Mouse (Mus musculus): Measurements from ENCODE around the gene Nme2. TPM values are rescaled to one million over a fixed set of nuclear protein-coding genes. Genes with fewer than 3 reads are reported as not detected.

Nme2 gene
- total and polyA plus RNA-seq, 3 experiments: 945 to 1,722 (median 1,555) TPM

DNA sequence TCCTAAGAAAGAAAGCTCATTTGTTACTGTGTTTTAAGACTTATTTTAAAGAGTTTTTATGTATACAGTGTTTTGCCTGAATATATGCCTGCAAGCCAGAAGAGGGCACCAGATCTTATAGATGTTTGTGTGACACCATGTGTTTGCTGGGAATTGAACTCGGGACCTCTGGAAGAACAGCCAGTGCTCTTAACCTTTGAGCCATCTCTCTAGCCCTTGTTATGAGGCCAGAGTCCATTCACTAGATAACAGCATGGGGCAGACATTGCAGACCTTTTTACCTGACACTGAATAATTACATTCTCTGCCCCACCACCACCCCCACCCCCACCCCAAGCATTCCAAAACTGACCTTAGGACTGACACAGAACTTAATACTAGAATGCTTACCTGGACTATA is 6.0 kb downstream of the Nme2 start:
- DNase-seq (ENCODE audit: extremely low read depth): no peak
- H3K9me3 ChIP-seq (replicated peaks; ENCODE audit: low read length): no peaks in the 10 kb centered on the region
- H3K27ac ChIP-seq (ENCODE audit: insufficient read depth, low read depth): no peak overlapping the region
- no peak overlapping the region for H3K9ac ChIP-seq (ENCODE audit: insufficient read depth, low read depth)
- in situ Hi-C loops (cut with MboI; ENCODE audit: low pct_ligation_motif_present, low pct_unique_long_range_greater_than_20kb, low sequenced_read_pairs): loop anchor here (25.0 kb wide), 1 partner anchor 312 kb away; no protein-coding TSS in a partner anchor
- H3K79me2 ChIP-seq (replicated peaks; ENCODE audit: control insufficient read depth, extremely low read depth, insufficient read depth, poor library complexity, severe bottlenecking): peaks cover 38% of the 10 kb centered on the region
- H3K4me3 ChIP-seq (replicated peaks in 1 of 3; ENCODE audit: low read depth in 2 of 3, low read length in 2 of 3, poor library complexity in 1 of 3): no peak overlapping the region
- H3K4me1 ChIP-seq (ENCODE audit: control insufficient read depth in 1 of 2, insufficient read depth in 2 of 2): peaks cover 4 to 32% of the 10 kb centered on the region in 2 experiments; a peak in 3 of 4 replicates
- dilution Hi-C loops (cut with MboI; ENCODE audit: extremely low pct_ligation_motif_present, extremely low pct_unique_long_range_greater_than_20kb, low sequenced_read_pairs): no loop called here
- peaks cover 43 to 78% of the 10 kb centered on the region in 2 experiments for H3K36me3 ChIP-seq (replicated peaks in 1 of 2; ENCODE audit: control insufficient read depth in 1 of 2, insufficient read depth in 1 of 2, low read length in 1 of 2)
- H3K4me2 ChIP-seq (ENCODE audit: insufficient read depth, low read depth, poor library complexity, severe bottlenecking): no peak overlapping the region
- no peaks in the 10 kb centered on the region for H3K27me3 ChIP-seq (replicated peaks)
- TF ChIP-seq JUND (conservative IDR thresholded peaks at IDR 0.05; ENCODE audit: low read depth, low read length): no peak
- TF ChIP-seq POLR2AphosphoS2 (IDR thresholded peaks at IDR 0.05; ENCODE audit: low read depth, low read length): no peak
- TF ChIP-seq NRF1 (IDR thresholded peaks at IDR 0.05; ENCODE audit: low read depth, low read length): no peak
- no peak for TF ChIP-seq PAX5 (IDR thresholded peaks at IDR 0.05; ENCODE audit: low read length)

DNA sequence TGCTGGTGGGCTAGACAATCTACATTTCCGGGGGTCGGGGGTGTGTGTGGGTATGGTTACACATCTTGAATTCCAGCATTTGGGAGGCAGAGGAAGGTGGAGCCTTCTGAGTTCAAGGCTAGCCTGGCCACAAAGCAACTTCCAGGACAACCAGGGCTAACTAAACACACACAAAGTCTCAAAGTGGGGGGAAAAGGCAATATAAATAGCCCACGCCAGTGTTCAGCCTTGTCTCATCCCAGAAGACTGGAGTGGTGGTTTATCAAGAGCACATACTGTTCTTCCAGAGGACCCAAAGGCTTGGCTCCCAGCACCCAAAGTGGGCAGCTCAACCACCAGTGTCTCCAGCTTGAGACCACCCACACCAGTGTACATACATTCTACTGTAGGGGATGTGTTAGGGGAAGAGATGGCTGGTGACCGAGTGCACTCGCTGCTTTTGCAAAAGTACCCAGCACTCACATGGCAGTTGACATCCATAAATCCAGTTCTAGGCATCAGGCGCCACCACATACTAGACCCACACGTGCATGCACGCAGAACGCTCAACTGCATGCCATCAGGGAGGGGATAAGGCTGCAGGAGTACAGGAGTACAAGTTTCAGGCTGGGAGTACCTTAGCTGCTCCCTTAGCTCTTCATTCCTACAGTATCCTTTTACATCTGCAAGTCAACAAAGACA is 7.0 kb downstream of the Nme2 start:
- Histone ChIP-seq H3K4me1 (ENCODE audit: control insufficient read depth in 1 of 2, insufficient read depth in 2 of 2) (peaks cover 4 to 31% of the 10 kb centered on the region in 2 experiments; a peak in 3 of 4 replicates), H3K27me3 (replicated peaks) (no peaks in the 10 kb centered on the region), H3K9ac (ENCODE audit: insufficient read depth, low read depth) (no peak overlapping the region), H3K27ac (ENCODE audit: insufficient read depth, low read depth) (no peak overlapping the region), H3K9me3 (replicated peaks; ENCODE audit: low read length) (no peaks in the 10 kb centered on the region), H3K4me3 (replicated peaks in 1 of 3; ENCODE audit: low read depth in 2 of 3, low read length in 2 of 3, poor library complexity in 1 of 3) (no peak overlapping the region), H3K79me2 (replicated peaks; ENCODE audit: control insufficient read depth, extremely low read depth, insufficient read depth, poor library complexity, severe bottlenecking) (peaks cover 28% of the 10 kb centered on the region), H3K4me2 (ENCODE audit: insufficient read depth, low read depth, poor library complexity, severe bottlenecking) (no peak overlapping the region), H3K36me3 (replicated peaks in 1 of 2; ENCODE audit: control insufficient read depth in 1 of 2, insufficient read depth in 1 of 2, low read length in 1 of 2) (peaks cover 43 to 85% of the 10 kb centered on the region in 2 experiments)
- TF ChIP-seq POLR2A (IDR thresholded peaks at IDR 0.05; ENCODE audit: low read depth, low read length) (peak; percentile 46; the same call in 1 of the 2 replicates), ZMIZ1 (IDR thresholded peaks at IDR 0.05; ENCODE audit: low read depth, low read length) (peak; percentile 62), NRF1 (IDR thresholded peaks at IDR 0.05; ENCODE audit: low read depth, low read length) (no peak), POLR2AphosphoS2 (IDR thresholded peaks at IDR 0.05; ENCODE audit: low read depth, low read length) (peak; percentile 92; the same call in 1 of the 2 replicates)
- dilution Hi-C loops (cut with MboI; ENCODE audit: extremely low pct_ligation_motif_present, extremely low pct_unique_long_range_greater_than_20kb, low sequenced_read_pairs) (no loop called here), in situ Hi-C loops (cut with MboI; ENCODE audit: low pct_ligation_motif_present, low pct_unique_long_range_greater_than_20kb, low sequenced_read_pairs) (no loop called here)
- DNase-seq (ENCODE audit: extremely low read depth): no peak

DNA sequence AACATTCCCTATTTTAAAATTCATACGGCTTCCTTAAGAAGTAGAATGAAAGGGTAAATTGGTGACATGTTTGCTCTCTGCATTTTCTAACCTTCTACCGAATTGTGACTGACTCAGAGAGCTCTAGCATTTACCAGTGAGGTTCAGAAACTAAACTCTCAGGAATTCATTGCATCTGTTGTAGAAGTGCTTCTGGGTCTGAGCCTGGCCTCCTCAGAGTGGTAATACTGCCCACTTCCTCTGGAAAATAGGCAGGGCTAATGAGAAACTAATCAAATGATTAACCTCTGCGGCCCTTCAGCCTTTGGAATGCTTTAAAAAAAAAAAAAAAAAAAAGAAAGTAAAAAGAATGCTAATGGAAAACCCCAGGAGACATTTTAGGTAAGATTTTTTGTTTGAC is 11.1 kb downstream of the Nme2 start:
- Histone ChIP-seq H3K9ac (ENCODE audit: insufficient read depth, low read depth) (no peak overlapping the region), H3K79me2 (replicated peaks; ENCODE audit: control insufficient read depth, extremely low read depth, insufficient read depth, poor library complexity, severe bottlenecking) (no peaks in the 10 kb centered on the region), H3K4me3 (replicated peaks in 1 of 3; ENCODE audit: low read depth in 2 of 3, low read length in 2 of 3, poor library complexity in 1 of 3) (no peak overlapping the region), H3K9me3 (replicated peaks; ENCODE audit: low read length) (no peaks in the 10 kb centered on the region), H3K36me3 (replicated peaks in 1 of 2; ENCODE audit: control insufficient read depth in 1 of 2, insufficient read depth in 1 of 2, low read length in 1 of 2) (peaks cover 32 to 74% of the 10 kb centered on the region in 2 experiments), H3K4me2 (ENCODE audit: insufficient read depth, low read depth, poor library complexity, severe bottlenecking) (no peak overlapping the region), H3K4me1 (ENCODE audit: control insufficient read depth in 1 of 2, insufficient read depth in 2 of 2) (peaks cover 4 to 16% of the 10 kb centered on the region in 2 experiments; a peak in 3 of 4 replicates), H3K27ac (ENCODE audit: insufficient read depth, low read depth) (no peak overlapping the region), H3K27me3 (replicated peaks) (no peaks in the 10 kb centered on the region)
- TF ChIP-seq GABPA (IDR thresholded peaks at IDR 0.05; ENCODE audit: insufficient replicate concordance, low read depth, low read length): no peak
- no peak for TF ChIP-seq TBP (conservative IDR thresholded peaks at IDR 0.05; ENCODE audit: low read depth, low read length)
- no peak for TF ChIP-seq TCF12 (IDR thresholded peaks at IDR 0.05; ENCODE audit: low read depth, low read length)
- no peak for TF ChIP-seq KAT2A (IDR thresholded peaks at IDR 0.05; ENCODE audit: insufficient replicate concordance, low read length)
- TF ChIP-seq USF1 (IDR thresholded peaks at IDR 0.05; ENCODE audit: low read depth, low read length): no peak
- no peak for TF ChIP-seq NELFE (IDR thresholded peaks at IDR 0.05; ENCODE audit: low read depth, low read length)
- TF ChIP-seq POLR2AphosphoS2 (IDR thresholded peaks at IDR 0.05; ENCODE audit: low read depth, low read length): no peak
- in situ Hi-C loops (cut with MboI; ENCODE audit: low pct_ligation_motif_present, low pct_unique_long_range_greater_than_20kb, low sequenced_read_pairs) (no loop called here), dilution Hi-C loops (cut with MboI; ENCODE audit: extremely low pct_ligation_motif_present, extremely low pct_unique_long_range_greater_than_20kb, low sequenced_read_pairs) (no loop called here)
- no peak for DNase-seq (ENCODE audit: extremely low read depth)
